Mouse (Mus musculus) small intestine, adult 2 months (tissue): ENCODE measurements around the gene Kcng1.

Experiments
- CTCF ChIP-seq: fragments of 200-500 bp; IDR thresholded peaks from 2 replicates; pipeline ENCODE4 v1.5.1; 2012; ENCODE audit warnings: low read depth, mild to moderate bottlenecking, control low read depth, inconsistent platforms, low read length, moderate library complexity, mixed read lengths; ENCODE audit not compliant: insufficient replicate concordance, insufficient read length; ENCODE audit errors: extremely low read depth
- POLR2A ChIP-seq: fragments of 200-500 bp; IDR thresholded peaks from 2 replicates; pipeline ENCODE4 v1.6.1; 2012; ENCODE audit warnings: low read depth, mild to moderate bottlenecking, control low read depth, inconsistent platforms, low read length, moderate library complexity

DNA sequence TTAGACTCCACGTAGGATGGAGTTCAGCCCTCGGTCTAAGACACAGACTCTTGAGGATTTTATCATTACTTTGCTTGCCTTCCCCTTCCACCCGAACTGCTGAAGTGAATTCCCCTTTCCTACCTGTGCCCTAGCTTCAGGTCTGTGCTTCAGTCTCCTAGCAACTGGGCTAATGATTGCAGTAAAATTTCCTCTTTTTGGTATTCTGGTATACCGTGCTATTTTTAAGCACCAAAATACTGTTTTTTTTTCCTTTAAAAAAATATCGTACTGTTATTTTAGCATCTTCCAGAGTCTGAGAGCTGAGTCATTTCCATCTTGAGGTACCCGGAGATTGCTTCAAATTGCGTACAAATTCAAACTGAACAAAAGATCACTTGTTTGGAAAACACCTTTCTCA lies 27.4 kb upstream of the Kcng1 start:
- no peak for TF ChIP-seq CTCF
- no peak for TF ChIP-seq POLR2A
